Mouse (Mus musculus): ENCODE data around the gene Gm49450.

GRCm38 (mm10) chr15:98969372-98970101 is 16.2 kb upstream of the Gm49450 start:
- TF ChIP-seq CTCF (conservative IDR thresholded peaks at IDR 0.05; ENCODE audit: insufficient read depth, insufficient read length, low read depth, low read length) (no peak), POLR2A (IDR thresholded peaks at IDR 0.05; ENCODE audit: low read depth, low read length) (no peak)

Data from kidney, adult 2 months (tissue).